ENCODE assay signal across 26 mouse cellular contexts in genomic region chr15:80533274-80533673, GRCm38 (mm10). TPM values are rescaled to one million over a fixed set of nuclear protein-coding genes. Genes with fewer than 3 reads are reported as not detected.
DNase-seq lines count a peak whose midpoint lies in the region; ATAC-seq and TF ChIP-seq lines count a peak whose summit lies in the region.
"Had no signal": no experiment of that assay in that cellular context is flagged by ENCODE, and none has a peak within 500 bp of the region (broad histone marks: within the 10 kb centered on the region; RNA-seq: fewer than 3 reads in every experiment).

No protein-coding gene starts in this region.

- H3K36me3 ChIP-seq in liver, embryonic 14.5 days (replicated peaks; ENCODE audit: control insufficient read depth, insufficient read depth, low read depth) = no peaks in the 10 kb centered on the region
- H3K36me3 ChIP-seq: embryonic facial prominence, embryonic 13.5 days; forebrain, embryonic 10.5 days; hindbrain, embryonic 10.5 days; limb, embryonic 12.5 days; neural tube, embryonic 15.5 days had no signal

- WGBS in liver, embryonic 14.5 days (ENCODE audit: insufficient replicate concordance) = 69% methylated on average over 6 of the region's 6 CpGs

- peak overlapping the region; percentile 72 for H3K9ac ChIP-seq in liver, embryonic 14.5 days (replicated peaks)
- H3K9ac ChIP-seq: embryonic facial prominence, embryonic 13.5 days; forebrain, postnatal 0 days; limb, embryonic 12.5 days; lung, embryonic 14.5 days; neural tube, embryonic 15.5 days had no signal

- peaks cover 34 to 39% of the 10 kb centered on the region in 2 experiments for H3K4me1 ChIP-seq in liver, embryonic 14.5 days (replicated peaks; ENCODE audit: control insufficient read depth in 2 of 2, insufficient read depth in 2 of 2, low read length in 1 of 2)
- H3K4me1 ChIP-seq: limb, embryonic 12.5 days had no signal

- no peak overlapping the region; the same call in none of the 2 replicates for H3K4me2 ChIP-seq in liver, embryonic 14.5 days (ENCODE audit: low read depth)
- H3K4me2 ChIP-seq: embryonic facial prominence, embryonic 13.5 days; limb, embryonic 12.5 days; lung, embryonic 14.5 days; neural tube, embryonic 15.5 days had no signal

- peak; percentile 35 to 37 for DNase-seq in left cerebral cortex, adult 9 months (ENCODE audit: low spot score in 2 of 2)
- no peak for DNase-seq in left cerebral cortex, postnatal 10 days (ENCODE audit: extremely low spot score in 1 of 2, low spot score in 2 of 2)
- DNase-seq in 3134 (ENCODE audit: extremely low read depth, insufficient read length, low spot score) = peak; percentile 27
- DNase-seq in 3T3-L1 (ENCODE audit: low read depth, low spot score) = peak; percentile 69
- no peak for DNase-seq in liver, embryonic 14.5 days (ENCODE audit: low read depth in 3 of 3, low spot score in 3 of 3)
- no peak for DNase-seq in cerebellum, adult 11-12 months
- no peak for DNase-seq in urinary bladder, adult 2 months (ENCODE audit: low spot score)
- DNase-seq: cerebellum, adult 9-10 months; forebrain, postnatal 0 days; gastrocnemius, postnatal 36 days; kidney, adult 11 months; lung, embryonic 14.5 days; lung, postnatal 36 days; thymus, postnatal 36 days had no signal

- TF ChIP-seq CTCF in liver, embryonic 14.5 days (IDR thresholded peaks at IDR 0.05; ENCODE audit: low read depth) = no peak

- peak overlapping the region; percentile 93 for H3K27ac ChIP-seq in liver, embryonic 14.5 days
- H3K27ac ChIP-seq: embryonic facial prominence, embryonic 13.5 days; forebrain, embryonic 10.5 days; hindbrain, embryonic 10.5 days; kidney, postnatal 0 days; limb, embryonic 12.5 days; neural tube, embryonic 15.5 days had no signal

- H3K9me3 ChIP-seq in liver, embryonic 14.5 days (ENCODE audit: control insufficient read depth, low read length) = no peaks in the 10 kb centered on the region
- H3K9me3 ChIP-seq: embryonic facial prominence, embryonic 13.5 days; forebrain, embryonic 10.5 days; hindbrain, embryonic 10.5 days; limb, embryonic 12.5 days; neural tube, embryonic 15.5 days had no signal

- no peak for TF ChIP-seq EP300 in liver, embryonic 14.5 days (IDR thresholded peaks at IDR 0.05; ENCODE audit: low read depth)

- no peaks in the 10 kb centered on the region for H3K27me3 ChIP-seq in liver, embryonic 14.5 days (ENCODE audit: control insufficient read depth, insufficient read depth, low read length)
- H3K27me3 ChIP-seq: neural tube, embryonic 15.5 days had no signal

- intact Hi-C loops in left cerebral cortex, postnatal 10 days (cut with DNase I) = no loop called here

- H3K4me3 ChIP-seq in liver, embryonic 14.5 days (ENCODE audit: insufficient read depth in 1 of 2, low read depth in 2 of 2, low read length in 2 of 2) = no peak overlapping the region
- H3K4me3 ChIP-seq: embryonic facial prominence, embryonic 13.5 days; forebrain, embryonic 10.5 days; hindbrain, embryonic 10.5 days; limb, embryonic 12.5 days; neural tube, embryonic 15.5 days had no signal

- no peak for ATAC-seq in liver, embryonic 14.5 days (ENCODE audit: insufficient read depth)
- ATAC-seq: CD4-positive, CD25-positive, alpha-beta regulatory T cell, adult 4 months; forebrain, postnatal 0 days; midbrain, embryonic 16.5 days had no signal

RNA-seq across cellular contexts. Expression of gene Enthd1, which starts 31.7 kb away (rescaled TPM):
- total RNA-seq in left cerebral cortex, postnatal 10 days (2021) = under 1 TPM; 0.21 to 0.26 TPM
- polyA plus RNA-seq in liver, embryonic 14.5 days (2012; rRNA removed) = not detected in 2 replicates
- not detected in 2 replicates for polyA plus RNA-seq in liver, embryonic 14.5 days (2014; fragmentation: Nextera tagmentation; extraction: Ambion mirVana)
- not detected in 2 replicates for polyA plus RNA-seq in urinary bladder, adult 2 months (2012; rRNA removed)
- total RNA-seq: adrenal gland, postnatal 4 days; forebrain, postnatal 0 days; gastrocnemius, postnatal 36 days; heart, adult 8-10 months; left cerebral cortex, adult 18-20 months had no signal
- polyA plus RNA-seq: embryonic facial prominence, embryonic 13.5 days; forebrain, embryonic 10.5 days; forebrain, postnatal 0 days; heart, embryonic 16.5 days; hindbrain, embryonic 10.5 days; kidney, postnatal 0 days; limb, embryonic 12.5 days; lung, embryonic 14.5 days; midbrain, embryonic 16.5 days; neural tube, embryonic 15.5 days had no signal

RNA-seq across cellular contexts. Expression of gene Grap2, which starts 39.1 kb away (rescaled TPM):
- total RNA-seq in left cerebral cortex, postnatal 10 days (2021) = 1 to 10 TPM in 1 of 2 experiments, under 1 TPM in 1; 0.84 to 1.3 TPM
- 8.7 and 9.2 TPM in 2 replicates for polyA plus RNA-seq in liver, embryonic 14.5 days (2012; rRNA removed)
- 21.7 and 21.8 TPM in 2 replicates for polyA plus RNA-seq in liver, embryonic 14.5 days (2014; fragmentation: Nextera tagmentation; extraction: Ambion mirVana)
- 0.47 and 0.71 TPM in 2 replicates for polyA plus RNA-seq in urinary bladder, adult 2 months (2012; rRNA removed)
- total RNA-seq: forebrain, postnatal 0 days had no signal
- polyA plus RNA-seq: forebrain, postnatal 0 days had no signal

Comparison
In these comparisons a context has a peak if more than half of its experiments do, and no peak if none do; other contexts are left out.
1. DNase-seq: peak in left cerebral cortex, adult 9 months (2 of 2), 3134 (single experiment) and 3T3-L1 (single experiment); none in left cerebral cortex, postnatal 10 days (0 of 2), liver, embryonic 14.5 days (0 of 3), cerebellum, adult 11-12 months (single experiment) and urinary bladder, adult 2 months (single experiment).